Mouse (Mus musculus) stomach, postnatal 0 days (tissue): ENCODE measurements around the gene Cdan1.

Experiments used
- CTCF ChIP-seq: IDR thresholded peaks from 2 replicates; pipeline ENCODE4 v1.5.1; 2016; ENCODE audit warnings: antibody characterized with exemption, low read depth, mild to moderate bottlenecking, moderate library complexity
- EP300 ChIP-seq: optimal IDR thresholded peaks from 2 replicates; pipeline ENCODE3; 2016; ENCODE audit warnings: antibody characterized with exemption

GRCm38 (mm10) chr2:120841211-120841610 lies 8.7 kb downstream of the Cdan1 start:
- no peak for TF ChIP-seq CTCF
- TF ChIP-seq EP300: no peak
